Mouse (Mus musculus) kidney, adult 9 months (tissue): ENCODE results near the gene Lin7a.
A peak's percentile ranks its signal among the peaks of the same experiment; 100 is the strongest.

ENCODE experiments used
- DNase-seq: peaks from one replicate; pipeline ENCODE4 v3.0.0; 2022

Gene Lin7a

DNA sequence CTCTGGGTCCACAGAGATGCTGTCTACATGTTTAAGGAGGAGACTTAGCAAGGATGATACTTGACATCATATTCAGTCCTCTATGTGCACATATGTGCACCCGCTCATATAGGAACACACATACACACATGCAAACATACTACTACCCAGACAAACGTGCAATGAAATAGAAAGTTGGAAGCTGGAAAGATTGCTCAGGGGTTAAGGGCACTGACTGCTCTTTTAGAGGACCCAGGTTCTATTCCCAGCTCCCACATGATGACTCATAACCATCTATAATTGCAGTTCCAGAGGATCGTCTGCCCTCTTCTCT is 19.0 kb upstream of the Lin7a start:
- DNase-seq, result no peak

GRCm38 (mm10) chr10:107253191-107253965 is 18.1 kb upstream of the Lin7a start:
- no peak for DNase-seq

DNA sequence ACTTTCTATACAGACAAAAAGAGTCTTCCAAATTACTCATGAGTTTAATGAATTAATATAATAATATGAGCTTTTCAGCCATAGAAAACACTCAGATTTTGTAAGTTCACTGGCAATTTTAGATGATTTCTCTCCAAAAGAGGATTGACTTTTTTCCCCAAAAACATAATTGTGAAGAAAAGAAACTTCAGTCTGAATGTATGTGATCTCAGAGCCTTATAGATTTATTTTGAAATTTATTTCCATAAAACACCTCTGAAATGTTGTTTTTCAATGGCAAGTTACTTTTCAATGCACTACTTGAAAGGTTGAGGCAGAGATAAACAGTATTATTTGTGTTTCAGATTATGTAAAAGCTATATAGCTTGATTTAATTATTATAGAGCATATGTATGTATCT is 16.8 kb upstream of the Lin7a start:
- DNase-seq, result no peak

DNA sequence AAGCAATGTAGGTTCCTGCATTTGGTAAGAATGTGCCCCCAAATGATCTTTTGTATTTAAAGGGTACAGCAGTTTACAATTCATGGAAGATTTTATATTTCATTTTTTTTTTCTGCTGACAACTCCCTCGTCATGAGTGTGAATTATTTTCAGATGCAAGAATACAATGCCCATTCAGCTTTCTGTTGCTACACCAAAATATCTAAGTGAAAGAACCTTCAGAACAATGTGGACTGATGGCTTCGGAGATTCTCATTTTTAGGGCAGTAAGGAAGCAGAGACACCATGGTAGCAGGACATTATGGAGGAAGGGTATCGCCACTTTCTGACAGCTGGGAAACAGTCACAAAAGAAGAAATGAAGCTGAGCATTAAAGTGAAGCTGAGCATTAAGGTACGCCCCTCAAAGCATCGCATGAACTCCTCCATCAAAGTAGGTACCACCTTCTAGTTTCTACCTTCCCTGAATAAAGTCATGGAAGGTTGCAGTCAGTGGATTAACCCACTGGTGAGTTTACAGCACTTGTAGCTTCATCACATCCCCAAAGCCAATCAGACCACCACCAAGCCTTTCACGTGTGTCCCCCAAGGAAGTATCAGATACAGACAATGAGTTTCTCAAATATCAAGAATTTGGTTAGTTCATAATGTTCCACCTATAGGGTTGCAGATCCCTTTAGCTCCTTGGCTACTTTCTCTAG is 16.0 kb upstream of the Lin7a start:
- DNase-seq, result no peak

- DNase-seq, result no peak
Observed at GRCm38 (mm10) chr10:107256451-107256960, 15.0 kb upstream of the Lin7a start.

DNA sequence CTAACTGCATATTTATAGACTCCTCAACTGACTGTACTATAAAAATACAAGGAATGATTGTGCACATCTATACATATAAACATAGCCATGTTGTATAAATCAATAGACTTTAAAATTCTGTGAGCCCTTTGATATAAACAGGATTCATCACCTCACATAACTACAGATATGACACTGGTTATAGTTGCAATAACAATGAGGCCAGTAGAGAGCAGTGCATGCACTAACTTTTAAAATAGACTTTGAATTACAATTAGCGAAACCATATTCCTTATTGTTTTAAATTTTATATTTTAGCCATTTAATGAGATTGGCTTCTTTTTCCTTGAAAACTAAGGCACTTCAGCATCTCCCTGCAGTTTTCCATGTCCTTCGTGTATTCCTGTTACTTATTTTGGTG is 11.1 kb upstream of the Lin7a start:
- peak; percentile 24 for DNase-seq

GRCm38 (mm10) chr10:107272131-107272803 is 781 bp downstream of the Lin7a start:
- peak; percentile 87 for DNase-seq

GRCm38 (mm10) chr10:107272804-107273145 is 1.3 kb downstream of the Lin7a start:
- DNase-seq, result no peak

- DNase-seq, result peak; percentile 10
Observed at GRCm38 (mm10) chr10:107273848-107274247, 2.4 kb downstream of the Lin7a start.

- DNase-seq, result peak; percentile 10
Observed at GRCm38 (mm10) chr10:107274785-107275184, 3.3 kb downstream of the Lin7a start.

DNA sequence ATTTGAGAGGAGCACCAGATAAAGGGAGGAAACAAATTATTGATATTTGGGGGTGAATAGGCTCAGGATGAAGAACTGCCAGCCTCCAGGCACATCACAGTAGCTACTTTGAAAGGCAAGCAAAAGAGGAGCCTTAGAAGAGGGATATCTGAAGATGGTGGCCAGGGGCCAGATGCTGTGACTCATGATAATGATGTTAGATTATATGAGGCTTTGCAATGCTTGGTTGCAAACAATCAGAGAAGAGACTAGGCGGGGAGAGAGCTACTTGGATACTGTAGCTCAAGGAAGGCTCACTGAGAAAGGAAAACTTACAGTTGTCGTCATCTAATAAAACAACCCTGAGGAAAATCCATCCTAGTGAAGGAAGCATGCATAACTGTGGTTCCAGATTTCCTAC is 5.2 kb downstream of the Lin7a start:
- DNase-seq, result no peak

- DNase-seq, result no peak
Observed at GRCm38 (mm10) chr10:107293934-107294664, 22.6 kb downstream of the Lin7a start.

- DNase-seq, result no peak
Observed at GRCm38 (mm10) chr10:107300587-107301248, 29.2 kb downstream of the Lin7a start.

- DNase-seq, result no peak
Observed at GRCm38 (mm10) chr10:107310964-107311490, 39.5 kb downstream of the Lin7a start.

DNA sequence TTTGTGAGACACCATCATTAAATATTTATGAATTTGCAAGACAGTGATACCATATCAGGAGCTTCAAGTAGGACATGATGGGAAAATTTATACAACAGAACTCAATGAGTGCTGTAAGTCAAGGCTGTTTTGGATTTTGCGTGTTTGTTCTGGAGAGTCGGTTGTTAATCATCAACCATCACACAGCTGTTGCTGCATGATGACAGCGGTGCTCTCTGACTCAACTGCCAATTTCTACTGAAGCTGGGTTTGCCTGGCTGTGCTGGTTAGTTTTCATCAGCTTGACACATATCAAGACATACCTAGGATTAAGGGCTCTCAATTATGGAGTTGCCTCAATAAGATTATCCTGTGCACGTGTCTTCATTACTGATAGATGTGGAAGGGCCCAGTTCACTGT is 41.1 kb downstream of the Lin7a start:
- peak; percentile 18 for DNase-seq

DNA sequence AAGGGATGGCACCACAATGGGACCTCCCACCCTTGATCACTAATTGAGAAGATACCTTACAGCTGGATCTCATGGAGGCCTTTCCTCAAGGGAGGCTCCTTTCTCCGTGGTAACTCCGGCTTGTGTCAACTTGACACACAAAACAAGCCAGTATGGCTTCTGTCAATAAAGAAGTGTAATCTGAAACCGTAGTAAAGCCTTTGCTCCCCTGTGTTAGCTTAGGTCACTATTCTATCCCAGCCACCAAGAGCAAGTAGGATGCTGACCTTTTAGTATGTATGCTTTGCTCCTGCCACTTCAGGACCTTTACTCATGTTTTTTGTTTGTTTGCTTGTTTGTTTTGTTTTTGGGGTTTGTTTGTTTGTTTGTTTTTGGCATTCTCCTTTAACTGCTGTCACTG is 41.9 kb downstream of the Lin7a start:
- no peak for DNase-seq

DNA sequence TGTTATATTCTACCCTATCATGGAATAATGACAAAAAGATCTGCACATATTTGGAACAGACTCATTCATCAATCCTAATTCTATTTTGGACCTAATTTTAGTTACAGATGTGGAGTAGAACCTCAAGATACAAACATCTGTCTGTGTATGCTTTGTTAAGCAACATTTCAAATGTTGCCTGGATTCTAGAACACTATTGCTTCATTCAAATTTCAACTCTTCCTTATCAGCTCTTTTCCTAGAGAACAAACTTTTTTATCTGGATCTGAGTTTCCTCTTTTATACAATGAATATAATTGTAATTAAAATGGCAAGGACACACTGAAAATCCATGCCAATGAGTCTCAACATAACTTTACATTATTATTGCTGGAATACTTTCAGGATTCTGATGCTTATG is 43.8 kb downstream of the Lin7a start:
- no peak for DNase-seq

DNA sequence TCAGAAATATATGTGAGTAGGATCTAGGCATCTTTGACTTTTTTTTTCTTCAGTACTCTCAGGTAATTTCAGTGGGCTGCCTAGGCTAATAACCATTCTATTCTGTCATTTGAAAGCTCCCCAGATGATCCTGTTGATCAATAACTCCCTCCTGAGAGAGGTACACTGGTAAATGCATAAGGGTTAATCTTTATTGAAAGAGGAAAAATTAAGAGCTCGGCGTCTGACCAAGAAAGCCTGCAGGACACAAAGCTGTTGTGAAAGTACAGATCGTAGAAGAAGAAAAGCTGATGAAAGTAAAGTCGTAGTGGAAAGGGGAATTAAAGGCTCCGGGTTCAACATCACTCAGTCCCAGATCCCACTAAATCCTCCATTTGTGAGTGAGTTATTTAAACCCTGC is 44.2 kb downstream of the Lin7a start:
- peak; percentile 71 for DNase-seq

GRCm38 (mm10) chr10:107316100-107316499 is 44.6 kb downstream of the Lin7a start:
- DNase-seq, result peak; percentile 84

- DNase-seq, result no peak
Observed at GRCm38 (mm10) chr10:107319648-107320047, 48.2 kb downstream of the Lin7a start.

GRCm38 (mm10) chr10:107323865-107324264 is 52.4 kb downstream of the Lin7a start:
- DNase-seq, result no peak

DNA sequence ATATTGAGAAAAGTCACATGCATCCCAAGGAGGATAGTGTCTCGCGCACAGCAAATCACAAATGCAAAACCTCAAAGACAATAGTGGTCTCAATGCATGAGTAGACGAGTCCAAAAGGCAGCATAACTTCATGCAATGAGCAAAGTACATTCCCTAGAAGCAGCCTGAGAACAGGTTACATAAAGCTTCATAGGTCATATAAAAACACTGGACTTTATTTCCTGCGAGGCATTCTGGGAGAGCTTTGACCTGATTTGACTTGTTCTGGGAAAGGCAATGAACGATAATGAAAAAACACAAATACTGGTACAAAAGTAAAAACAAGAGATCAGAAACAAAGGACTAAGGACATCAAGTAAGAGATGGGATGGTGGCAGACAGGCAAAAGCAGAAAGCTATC is 54.1 kb downstream of the Lin7a start:
- DNase-seq, result peak; percentile 87
